Mouse (Mus musculus): ENCODE measurements at regions not wholly inside any gene's neighbourhood (a gene's known extent, or its start where the extent isn't known, plus 50 kb on each side); places are given as distances from the start of the nearest gene placed in this dataset.

DNA sequence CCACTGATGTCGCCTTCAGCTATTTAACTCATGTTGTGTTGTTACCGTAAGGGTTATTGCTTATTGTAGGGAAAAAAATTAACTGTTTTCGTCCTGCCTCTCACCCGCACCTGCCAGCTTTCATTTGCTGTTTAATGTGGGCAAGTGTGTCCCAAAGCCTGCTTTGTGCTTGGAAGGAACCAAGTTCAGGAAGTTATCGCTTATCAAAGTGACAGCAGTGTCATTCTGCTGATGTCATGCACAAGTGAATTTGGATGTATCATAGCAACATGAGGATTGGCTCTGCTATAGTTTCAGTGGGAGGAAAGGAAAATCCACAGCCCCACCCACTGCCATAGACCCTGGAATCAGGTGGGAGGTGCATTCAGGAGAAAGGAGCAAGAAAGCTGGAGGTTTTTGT lies 276.5 kb downstream of the Rnf144b start:
- DNase-seq (ENCODE audit: low read depth, low spot score), result no peak

DNA sequence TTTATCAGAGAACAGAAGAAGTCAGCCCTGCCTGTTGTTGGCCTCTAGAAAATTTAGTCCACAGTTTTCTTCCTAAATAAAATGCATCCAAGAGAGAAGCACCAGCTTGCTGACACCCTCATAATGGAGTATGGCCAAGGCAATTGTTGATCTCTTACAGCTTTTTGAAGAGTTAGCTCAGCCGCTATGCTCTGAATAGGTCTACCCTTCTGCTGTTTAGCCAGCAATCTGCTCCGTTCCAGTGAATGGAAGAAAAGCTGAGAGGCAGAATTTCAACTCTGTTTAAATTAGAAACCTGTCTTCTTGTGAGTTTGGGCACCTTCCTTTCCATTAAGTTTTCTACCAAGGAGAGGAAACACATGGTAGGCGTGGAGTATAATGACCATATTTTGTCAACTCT lies 290.8 kb downstream of the Rnf144b start:
- DNase-seq (ENCODE audit: low read depth, low spot score), result no peak

GRCm38 (mm10) chr13:47413940-47414339 lies 291.5 kb downstream of the Rnf144b start:
- DNase-seq (ENCODE audit: low read depth, low spot score), result no peak

DNA sequence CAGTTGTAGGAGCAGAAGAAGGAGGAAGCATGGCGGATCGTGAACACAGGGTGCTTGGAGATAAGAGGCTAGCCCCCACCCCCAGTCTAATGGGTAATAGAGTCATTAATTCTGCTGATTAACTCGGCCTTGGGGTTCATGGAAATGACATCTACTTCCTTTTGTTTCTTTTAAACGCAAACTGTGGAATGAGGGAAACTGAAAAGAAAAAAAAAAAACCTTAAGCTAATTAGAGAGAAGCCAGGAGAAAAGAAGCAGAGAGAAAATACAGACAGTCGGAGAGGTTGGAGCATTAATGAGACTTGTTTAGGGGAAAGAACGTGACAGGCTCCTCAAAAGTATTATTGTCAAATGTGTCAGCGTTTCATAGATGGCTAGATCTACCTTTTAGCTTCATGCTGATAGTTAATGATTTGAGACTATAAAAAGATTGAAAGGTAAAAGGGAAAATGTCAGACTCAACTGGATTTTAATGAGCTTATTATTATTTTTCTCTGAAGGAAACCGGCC lies 307.5 kb downstream of the Rnf144b start:
- DNase-seq (ENCODE audit: low read depth, low spot score), result no peak

DNA sequence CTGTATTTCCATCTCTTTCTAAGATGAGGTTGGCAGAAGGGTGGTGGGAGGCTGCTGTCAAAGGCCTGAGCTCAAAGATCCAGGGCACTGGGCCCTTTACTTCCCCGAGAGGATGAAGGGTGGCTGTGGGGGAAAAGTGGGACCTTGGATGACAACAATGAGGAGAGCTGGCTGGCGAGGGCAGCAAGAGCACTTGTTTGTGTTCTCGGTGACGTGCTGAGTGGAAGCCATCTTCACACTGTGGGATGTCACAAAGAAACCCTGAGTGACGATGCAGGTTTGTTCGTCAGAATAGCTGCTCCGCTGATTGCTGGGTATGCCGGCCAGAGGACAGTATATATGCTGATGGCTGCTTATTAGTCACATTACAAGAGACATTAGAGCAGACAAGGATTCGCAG lies 308.0 kb downstream of the Rnf144b start:
- no peak for DNase-seq (ENCODE audit: low read depth, low spot score)

GRCm38 (mm10) chr13:47435631-47436030 lies 313.2 kb downstream of the Rnf144b start:
- DNase-seq (ENCODE audit: low read depth, low spot score), result no peak

- no peak for DNase-seq (ENCODE audit: low read depth, low spot score)
These were observed 322.4 kb downstream of the Rnf144b start for GRCm38 (mm10) chr13:47444876-47445275.

DNA sequence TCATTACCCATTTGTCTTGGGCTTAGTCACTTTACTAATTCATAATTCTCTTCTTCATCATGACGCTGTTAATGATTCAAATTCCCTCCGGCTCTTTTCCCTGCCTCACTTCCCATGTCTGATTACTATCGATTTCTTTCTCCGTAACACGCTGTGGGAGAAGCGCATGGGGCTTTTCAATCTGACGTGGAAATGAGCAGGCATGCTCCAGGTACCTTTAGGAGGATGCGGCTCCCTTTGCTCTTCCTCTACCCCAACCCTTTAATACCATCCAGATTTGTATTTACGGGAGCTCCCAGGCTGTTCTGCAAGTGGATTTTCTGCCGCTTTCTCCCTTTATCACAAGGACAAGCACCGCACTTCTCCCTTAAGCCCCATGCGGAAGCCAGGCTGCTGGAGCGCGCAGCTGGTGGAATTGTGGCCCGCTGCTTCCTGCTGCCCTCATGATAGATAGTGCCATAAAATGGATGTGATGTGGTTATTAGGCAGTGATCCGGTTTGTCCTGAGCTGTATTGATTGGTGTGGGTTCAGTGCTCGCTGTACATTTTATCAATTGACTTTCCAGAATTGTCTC lies 329.8 kb downstream of the Rnf144b start:
- no peak for DNase-seq (ENCODE audit: low read depth, low spot score)

DNA sequence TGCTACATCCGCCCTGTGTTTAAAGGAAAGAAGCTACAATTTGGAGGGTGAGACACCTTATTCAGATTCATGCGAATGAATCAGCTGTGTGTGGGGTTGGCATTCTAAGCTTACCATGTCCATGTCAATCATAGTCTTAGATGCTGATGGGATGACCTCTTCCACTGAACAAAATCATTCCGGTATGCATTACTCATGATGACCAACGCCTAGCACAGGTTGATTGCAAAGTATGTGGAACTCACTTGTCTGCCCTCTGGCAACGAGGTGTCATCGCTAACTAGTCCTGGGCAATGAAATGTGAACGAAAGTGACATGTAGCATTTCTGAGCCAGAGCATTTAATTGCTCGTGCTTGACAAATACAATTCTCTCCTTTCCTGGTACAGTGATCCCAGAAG lies 339.7 kb downstream of the Rnf144b start:
- no peak for DNase-seq (ENCODE audit: low read depth, low spot score)

DNA sequence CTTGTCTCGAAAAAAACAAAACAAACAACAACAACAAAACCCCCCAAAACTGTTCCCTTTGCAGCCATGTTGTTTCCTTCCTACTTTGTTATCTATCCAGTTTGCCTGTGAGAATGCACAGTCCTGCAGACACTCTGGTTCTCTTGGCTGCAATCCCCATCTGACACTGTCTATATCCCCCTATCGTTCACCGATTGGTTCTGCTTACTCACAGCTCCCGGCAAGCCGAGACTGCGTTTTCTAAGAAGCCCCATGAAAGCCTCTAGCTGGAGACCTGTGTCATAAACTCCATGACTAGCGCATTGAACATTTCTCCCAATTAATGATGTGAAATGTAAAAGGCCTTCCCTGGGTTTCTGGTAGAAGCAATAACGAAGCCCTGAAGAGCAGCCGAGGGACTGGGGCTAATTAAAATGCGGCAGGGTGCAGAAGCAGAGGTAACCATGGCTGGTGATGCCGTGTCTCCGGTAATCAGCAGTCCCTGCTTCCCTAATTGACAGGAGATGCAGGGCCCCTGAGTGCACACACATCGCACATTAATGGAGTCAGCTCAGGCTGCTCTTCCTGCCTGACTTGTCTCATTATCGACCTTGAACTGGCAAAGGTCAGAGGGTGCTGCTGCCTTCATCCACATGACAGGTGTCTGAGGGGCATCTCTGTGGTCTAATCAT lies 349.2 kb downstream of the Rnf144b start:
- DNase-seq (ENCODE audit: low read depth, low spot score), result no peak

- no peak for DNase-seq (ENCODE audit: low read depth, low spot score)
These were observed 357.7 kb downstream of the Rnf144b start for GRCm38 (mm10) chr13:47480159-47480558.

DNA sequence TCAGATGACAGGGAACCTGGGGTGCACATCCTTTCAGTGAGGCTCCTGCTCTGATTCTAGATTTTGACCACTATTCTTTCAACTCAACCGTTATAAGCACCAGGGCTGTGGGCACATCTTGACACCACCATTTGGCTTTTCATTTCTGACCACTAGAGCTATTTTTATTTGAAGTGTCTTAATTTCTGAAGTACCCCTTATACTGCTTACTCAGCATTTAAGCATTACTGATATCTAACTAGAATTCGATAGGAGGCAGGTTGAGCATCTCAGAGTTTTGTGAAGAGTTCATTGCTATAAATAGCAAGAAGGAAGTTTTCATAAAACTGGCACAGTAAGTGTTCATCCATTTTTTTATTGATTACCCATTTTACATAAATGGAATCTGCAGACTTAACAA lies 362.4 kb downstream of the Rnf144b start:
- DNase-seq (ENCODE audit: low read depth, low spot score), result no peak

- DNase-seq (ENCODE audit: low read depth, low spot score), result no peak
These were observed 363.7 kb downstream of the Rnf144b start for GRCm38 (mm10) chr13:47486111-47486510.

- no peak for DNase-seq (ENCODE audit: low read depth, low spot score)
These were observed 364.2 kb downstream of the Rnf144b start for GRCm38 (mm10) chr13:47486658-47487057.

DNA sequence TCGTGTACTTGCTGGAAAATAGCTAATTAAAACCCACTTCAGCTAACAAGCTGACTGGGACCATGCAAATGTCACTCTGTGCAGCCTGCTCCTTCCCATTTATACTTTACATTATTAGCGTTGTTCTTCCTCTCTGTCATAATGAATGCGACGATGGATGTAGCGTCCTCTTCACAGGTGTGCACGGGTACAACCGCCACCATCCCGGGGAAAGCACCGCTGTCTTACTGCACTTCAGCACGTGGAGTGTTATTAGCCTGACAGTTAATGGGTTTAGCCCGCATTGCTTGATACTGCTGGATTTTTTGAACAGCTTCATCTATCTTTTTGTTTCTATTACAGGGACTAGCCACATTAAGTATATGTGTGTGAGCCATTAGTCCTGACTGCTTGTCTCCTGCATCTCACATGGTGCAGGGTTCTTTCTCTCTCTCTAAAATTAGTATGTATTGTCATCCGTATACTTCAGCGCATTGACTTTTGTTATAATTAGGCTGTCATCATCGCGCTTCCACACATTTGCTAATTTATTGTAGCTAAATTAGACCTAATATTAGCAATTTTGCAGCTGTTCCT lies 383.0 kb downstream of the Rnf144b start:
- no peak for DNase-seq (ENCODE audit: low read depth, low spot score)

DNA sequence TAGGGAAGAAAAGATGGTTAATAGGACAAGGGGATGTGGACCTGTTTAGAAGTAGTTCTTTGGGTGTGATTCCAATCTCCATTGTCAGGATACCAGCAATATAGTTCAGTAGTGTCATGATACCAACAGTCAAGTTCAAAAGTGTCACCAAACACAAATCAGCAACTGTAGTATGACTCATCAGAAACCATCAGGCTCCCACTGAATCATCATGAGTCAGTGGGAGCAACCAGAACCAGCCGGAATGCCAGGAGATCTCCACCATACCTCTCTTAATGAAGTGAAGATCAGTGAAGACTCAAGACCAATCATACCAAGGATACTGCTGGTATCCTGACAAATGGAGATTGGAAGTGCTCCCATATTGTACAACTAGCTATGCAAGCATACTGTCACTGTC lies 410.5 kb downstream of the Rnf144b start:
- no peak for DNase-seq (ENCODE audit: low read depth, low spot score)

DNA sequence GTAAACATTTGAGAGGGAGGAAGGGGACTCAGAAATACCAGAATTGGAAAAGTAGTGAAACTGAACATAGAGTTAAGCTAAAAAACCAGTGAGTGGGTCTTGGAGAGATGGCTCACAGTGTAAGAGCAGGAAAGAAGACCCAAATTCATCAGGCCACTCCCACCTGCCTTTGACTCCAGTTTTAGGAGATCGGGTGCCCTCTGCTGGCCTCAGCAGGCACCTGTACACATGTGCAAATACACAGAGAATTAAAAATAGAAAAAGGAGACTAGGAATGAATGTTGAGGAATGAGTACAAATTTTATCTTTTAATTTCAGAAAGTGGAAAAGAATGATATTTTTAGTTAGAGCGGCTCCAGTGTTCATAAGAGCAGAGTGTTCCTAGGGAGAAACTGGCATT lies 414.7 kb downstream of the Rnf144b start:
- no peak for DNase-seq (ENCODE audit: low read depth, low spot score)

DNA sequence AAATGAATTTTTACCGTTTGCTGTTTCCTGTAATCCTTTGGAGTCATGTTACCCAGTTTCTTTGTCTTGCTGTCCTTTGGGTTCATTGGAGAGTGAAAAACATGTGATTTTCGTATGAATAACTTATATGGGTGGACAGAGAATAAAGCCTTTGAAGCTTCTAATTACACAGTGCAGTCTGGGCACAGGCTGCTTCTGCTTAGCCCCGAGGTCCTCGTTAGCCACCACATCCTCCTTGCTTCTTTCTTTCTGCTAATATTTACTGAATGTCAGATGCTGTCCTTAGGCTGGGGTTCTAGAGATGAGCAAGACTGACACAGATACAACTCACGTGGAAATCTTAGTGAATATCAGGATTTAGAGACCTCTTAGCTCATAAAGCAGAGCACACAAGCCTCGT lies 427.2 kb downstream of the Rnf144b start:
- DNase-seq (ENCODE audit: low read depth, low spot score), result no peak

GRCm38 (mm10) chr13:47552251-47552650 lies 429.8 kb downstream of the Rnf144b start:
- DNase-seq (ENCODE audit: low read depth, low spot score), result no peak

GRCm38 (mm10) chr13:47554198-47554597 lies 431.7 kb downstream of the Rnf144b start:
- no peak for DNase-seq (ENCODE audit: low read depth, low spot score)

GRCm38 (mm10) chr13:47557196-47557974 lies 434.9 kb downstream of the Rnf144b start:
- DNase-seq (ENCODE audit: low read depth, low spot score), result no peak

- no peak for DNase-seq (ENCODE audit: low read depth, low spot score)
These were observed 440.4 kb downstream of the Rnf144b start for GRCm38 (mm10) chr13:47562836-47563235.

All from retina, postnatal 7 days (tissue).